Mouse (Mus musculus) CH12.LX (cell line): Measurements from ENCODE around the gene Cdyl2. TPM values are rescaled to one million over a fixed set of nuclear protein-coding genes. Genes with fewer than 3 reads are reported as not detected.

ENCODE experiments used
- DNase-seq: peaks from one replicate; pipeline ENCODE4 v3.0.0-alpha.2; 2013; ENCODE audit errors: extremely low read depth
- H3K27ac ChIP-seq: 2 replicates; pipeline ENCODE4 v1.5.1; 2012; ENCODE audit warnings: low read depth, mild to moderate bottlenecking, control low read depth, moderate library complexity; ENCODE audit not compliant: insufficient read depth
- H3K27me3 ChIP-seq: replicated peaks from 2 replicates; pipeline ENCODE3; 2012; ENCODE audit warnings: inconsistent platforms
- H3K36me3 ChIP-seq, 2 experiments: replicated peaks in 1 of 2; 2 replicates each; pipeline versions ENCODE3 to v1.6.1; 2012; ENCODE audit warnings: inconsistent platforms in 1 of 2, low read length in 1 of 2, mild to moderate bottlenecking in 1 of 2, mixed read lengths in 1 of 2, moderate library complexity in 1 of 2; ENCODE audit not compliant: control insufficient read depth in 1 of 2, insufficient read depth in 1 of 2
- H3K4me1 ChIP-seq, 2 experiments: 2 replicates each; pipeline ENCODE4 v1.6.1; 2012; ENCODE audit warnings: inconsistent platforms in 1 of 2, moderate library complexity in 1 of 2; ENCODE audit not compliant: insufficient read depth in 2 of 2, control insufficient read depth in 1 of 2
- H3K4me2 ChIP-seq: 2 replicates; pipeline ENCODE4 v1.6.1; 2012; ENCODE audit warnings: low read depth, mild to moderate bottlenecking, control low read depth; ENCODE audit not compliant: poor library complexity, insufficient read depth, severe bottlenecking
- H3K4me3 ChIP-seq, 3 experiments: fragments of 150-350 bp in 1 of 3; sonication (generic) in 1 of 3; replicated peaks in 1 of 3; 2 replicates each; pipeline versions ENCODE3 to v1.5.1; 2011 to 2012; ENCODE audit warnings: low read depth in 2 of 3, low read length in 2 of 3, mild to moderate bottlenecking in 2 of 3, moderate library complexity in 2 of 3, control low read depth in 1 of 3, improper control_type of control experiment in 1 of 3, inconsistent platforms in 1 of 3, mixed read lengths in 1 of 3; ENCODE audit not compliant: poor library complexity in 1 of 3
- H3K79me2 ChIP-seq: replicated peaks from 2 replicates; pipeline ENCODE4 v1.6.1; 2012; ENCODE audit warnings: mild to moderate bottlenecking, moderate library complexity; ENCODE audit not compliant: control insufficient read depth, poor library complexity, insufficient read depth, severe bottlenecking; ENCODE audit errors: extremely low read depth
- H3K9ac ChIP-seq: 2 replicates; pipeline ENCODE4 v1.6.1; 2012; ENCODE audit warnings: low read depth, mild to moderate bottlenecking, control low read depth, moderate library complexity; ENCODE audit not compliant: insufficient read depth
- H3K9me3 ChIP-seq: replicated peaks from 2 replicates; pipeline ENCODE3; 2012; ENCODE audit warnings: low read length, inconsistent platforms, mixed read lengths
- CHD1 ChIP-seq: IDR thresholded peaks from 2 replicates; pipeline ENCODE4 v1.6.1; 2012; ENCODE audit warnings: low read depth, low read length, improper control_type of control experiment, inconsistent platforms
- CHD2 ChIP-seq: IDR thresholded peaks from 2 replicates; pipeline ENCODE4 v1.6.1; 2011; ENCODE audit warnings: low read length, improper control_type of control experiment
- ELF1 ChIP-seq: IDR thresholded peaks from 2 replicates; pipeline ENCODE4 v1.6.1; 2014; ENCODE audit warnings: low read depth, mild to moderate bottlenecking, inconsistent platforms, low read length, improper control_type of control experiment
- EP300 ChIP-seq: IDR thresholded peaks from 2 replicates; pipeline ENCODE4 v1.6.1; 2011; ENCODE audit warnings: low read length, improper control_type of control experiment
- ETS1 ChIP-seq: conservative IDR thresholded peaks from 2 replicates; pipeline ENCODE4 v1.6.1; 2012; ENCODE audit warnings: low read depth, mild to moderate bottlenecking, inconsistent platforms, low read length, improper control_type of control experiment, moderate library complexity
- HCFC1 ChIP-seq: IDR thresholded peaks from 2 replicates; pipeline ENCODE4 v1.6.1; 2012; ENCODE audit warnings: low read depth, mild to moderate bottlenecking, inconsistent platforms, low read length, improper control_type of control experiment
- IRF4 ChIP-seq: IDR thresholded peaks from 2 replicates; pipeline ENCODE4 v1.6.1; 2014; ENCODE audit warnings: low read depth, mild to moderate bottlenecking, inconsistent platforms, low read length, improper control_type of control experiment
- JUN ChIP-seq: IDR thresholded peaks from 2 replicates; pipeline ENCODE4 v1.6.1; 2011; ENCODE audit warnings: low read depth, mild to moderate bottlenecking, low read length, improper control_type of control experiment, moderate library complexity; ENCODE audit not compliant: insufficient read depth
- MAFK ChIP-seq: IDR thresholded peaks from 2 replicates; pipeline ENCODE4 v1.6.1; 2011; ENCODE audit warnings: low read length, improper control_type of control experiment; ENCODE audit not compliant: insufficient replicate concordance
- MEF2A ChIP-seq: IDR thresholded peaks from 2 replicates; pipeline ENCODE4 v1.6.1; 2014; ENCODE audit warnings: low read depth, mild to moderate bottlenecking, inconsistent platforms, low read length, improper control_type of control experiment, borderline replicate concordance
- MYC ChIP-seq: IDR thresholded peaks from 2 replicates; pipeline ENCODE4 v1.6.1; 2011; ENCODE audit warnings: low read depth, mild to moderate bottlenecking, improper control_type of control experiment, low read length
- RCOR1 ChIP-seq: conservative IDR thresholded peaks from 2 replicates; pipeline ENCODE4 v1.6.1; 2012; ENCODE audit warnings: low read depth, mild to moderate bottlenecking, inconsistent platforms, low read length, improper control_type of control experiment
- ZC3H11A ChIP-seq: IDR thresholded peaks from 2 replicates; pipeline ENCODE4 v1.6.1; 2012; ENCODE audit warnings: low read depth, mild to moderate bottlenecking, inconsistent platforms, low read length, improper control_type of control experiment
- ZKSCAN1 ChIP-seq: IDR thresholded peaks from 2 replicates; pipeline ENCODE4 v1.6.1; 2012; ENCODE audit warnings: low read depth, inconsistent platforms, low read length, improper control_type of control experiment, borderline replicate concordance
- dilution Hi-C: fragments of 300-500 bp; cut with MboI; formaldehyde crosslinking; loops from 2 replicates; pipeline ENCODE4 v1.14.3; 2020; ENCODE audit warnings: low sequenced_read_pairs; ENCODE audit not compliant: extremely low pct_unique_long_range_greater_than_20kb, extremely low pct_ligation_motif_present
- in situ Hi-C: fragments of 300-500 bp; cut with MboI; formaldehyde crosslinking; loops from 3 replicates; pipeline ENCODE4 v1.14.3; 2019; ENCODE audit warnings: low sequenced_read_pairs, low pct_ligation_motif_present, low pct_unique_long_range_greater_than_20kb, mixed read lengths
- polyA plus RNA-seq: library from polyadenylated mRNA; unstranded; fragments of >175 nt; gene quantifications from 2 replicates; pipeline ENCODE4 v1.2.1, GENCODE M21; 2012; ENCODE audit warnings: low read depth; ENCODE audit not compliant: insufficient read length
- total RNA-seq, 2 experiments: library from RNA; depleted of rRNA; stranded (reverse); fragments of 300-350 nt in 1 of 2; fragments of >200 nt in 1 of 2; gene quantifications; 2 replicates each; pipeline ENCODE4 v1.2.3; 2012 to 2014

Cdyl2 gene
- total and polyA plus RNA-seq, 3 experiments, result 4.4 to 9.4 (median 6.9) TPM

GRCm38 (mm10) chr8:116617891-116618290, 114.9 kb downstream of the Cdyl2 start:
- no peak for DNase-seq
- in situ Hi-C loops (no loop called here), dilution Hi-C loops (no loop called here)
- no peak overlapping the region for H3K4me3 ChIP-seq
- no peaks in the 10 kb centered on the region for H3K9me3 ChIP-seq
- no peak overlapping the region for H3K9ac ChIP-seq
- H3K36me3 ChIP-seq, result peaks cover 2 to 47% of the 10 kb centered on the region in 2 experiments
- no peak overlapping the region for H3K27ac ChIP-seq
- H3K4me2 ChIP-seq, result no peak overlapping the region
- TF ChIP-seq ETS1 (no peak), MAFK (no peak), IRF4 (no peak), MYC (no peak), JUN (no peak), HCFC1 (no peak), CHD1 (no peak), RCOR1 (no peak), MEF2A (no peak), CHD2 (no peak), EP300 (no peak), ELF1 (no peak)
- peaks cover 19 to 71% of the 10 kb centered on the region in 2 experiments for H3K4me1 ChIP-seq
- no peaks in the 10 kb centered on the region for H3K27me3 ChIP-seq
- H3K79me2 ChIP-seq, result no peaks in the 10 kb centered on the region

DNA sequence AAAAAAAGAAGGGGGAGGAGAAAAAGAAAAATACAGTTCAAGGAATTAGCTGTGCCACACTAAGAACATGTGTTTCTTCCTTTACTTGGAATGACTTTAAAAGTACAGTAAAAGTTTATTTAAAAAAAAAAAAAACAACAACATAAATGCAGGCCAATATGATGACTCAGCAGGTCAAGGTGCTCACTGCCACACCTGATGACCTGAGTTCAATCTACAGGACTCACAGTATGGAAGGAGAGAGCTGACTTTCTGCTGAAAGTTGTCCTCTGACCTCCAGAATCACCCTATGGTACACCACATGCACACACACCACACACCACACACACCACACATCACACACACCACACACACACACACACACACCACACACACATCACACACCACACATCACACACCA, 116.4 kb downstream of the Cdyl2 start:
- TF ChIP-seq MAFK (peak; percentile 73), ZKSCAN1 (no peak)
- DNase-seq, result no peak
- in situ Hi-C loops, result no loop called here
- dilution Hi-C loops, result no loop called here
- Histone ChIP-seq H3K27me3 (no peaks in the 10 kb centered on the region), H3K4me1 (peaks cover 17 to 64% of the 10 kb centered on the region in 2 experiments), H3K79me2 (no peaks in the 10 kb centered on the region), H3K4me3 (peak overlapping the region in 1 of 3 experiments; percentile 52), H3K27ac (peak overlapping the region; percentile 39; the same call in 1 of the 2 replicates), H3K4me2 (no peak overlapping the region), H3K9ac (no peak overlapping the region), H3K9me3 (no peaks in the 10 kb centered on the region), H3K36me3 (peaks cover 0 to 41% of the 10 kb centered on the region in 2 experiments)

DNA sequence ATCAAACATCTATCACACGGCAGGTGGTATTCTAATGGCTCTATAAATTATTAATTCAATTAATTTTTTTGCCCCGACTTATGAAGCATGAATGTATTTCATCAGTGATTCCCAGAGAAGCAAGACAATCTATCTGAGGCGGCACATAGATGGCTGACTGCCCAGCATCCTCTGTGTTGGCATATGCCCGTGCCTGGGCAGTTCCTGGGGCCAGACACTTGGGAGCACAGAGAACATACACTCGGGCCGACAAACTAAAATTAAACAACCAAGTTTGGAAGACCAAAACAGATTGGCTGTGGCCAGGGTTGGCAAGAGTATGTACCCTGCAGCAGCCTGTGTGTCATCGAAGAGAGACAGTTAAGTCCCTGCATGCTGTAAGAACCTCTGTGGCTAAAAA, 117.9 kb downstream of the Cdyl2 start:
- H3K4me2 ChIP-seq, result no peak overlapping the region
- H3K4me1 ChIP-seq, result peaks cover 17 to 55% of the 10 kb centered on the region in 2 experiments
- no peak overlapping the region for H3K27ac ChIP-seq
- dilution Hi-C loops (no loop called here), in situ Hi-C loops (no loop called here)
- H3K4me3 ChIP-seq, result no peak overlapping the region
- H3K27me3 ChIP-seq, result no peaks in the 10 kb centered on the region
- TF ChIP-seq ZC3H11A, result no peak
- H3K9me3 ChIP-seq, result no peaks in the 10 kb centered on the region
- peaks cover 0 to 40% of the 10 kb centered on the region in 2 experiments for H3K36me3 ChIP-seq
- H3K9ac ChIP-seq, result no peak overlapping the region
- no peak for DNase-seq
- no peaks in the 10 kb centered on the region for H3K79me2 ChIP-seq
